Mouse (Mus musculus) midbrain, embryonic 15.5 days (tissue): ENCODE results near the gene Neurl4. TPM values are rescaled to one million over a fixed set of nuclear protein-coding genes. Genes with fewer than 3 reads are reported as not detected.
"Not testable (repeated sequence)": the region's sequence is repeated elsewhere in the genome, so short reads cannot be mapped to it uniquely, and the experiment has no call there.

Experiments used
- ATAC-seq: fragments of 200-750 bp; cut with Nextera tagmentation; replicated peaks from 2 replicates; pipeline ENCODE4 v1.8.0; 2017; ENCODE audit warnings: moderate TSS enrichment
- H3K27ac ChIP-seq: fragments of 300-500 bp; sonication (generic); 2 replicates; pipeline ENCODE4 v1.5.1; 2015; ENCODE audit warnings: mild to moderate bottlenecking, inconsistent platforms
- H3K27me3 ChIP-seq: fragments of 300-500 bp; sonication (generic); replicated peaks from 2 replicates; pipeline ENCODE4 v1.6.1; 2015; ENCODE audit warnings: inconsistent platforms
- H3K36me3 ChIP-seq: fragments of 300-500 bp; sonication (generic); replicated peaks from 2 replicates; pipeline ENCODE4 v1.6.1; 2015; ENCODE audit warnings: inconsistent platforms
- H3K4me1 ChIP-seq: fragments of 300-500 bp; sonication (generic); 2 replicates; pipeline ENCODE4 v1.6.1; 2015; ENCODE audit warnings: inconsistent platforms
- H3K4me2 ChIP-seq: fragments of 300-500 bp; sonication (generic); 2 replicates; pipeline ENCODE4 v1.6.1; 2015; ENCODE audit warnings: inconsistent platforms, mild to moderate bottlenecking, moderate library complexity
- H3K4me3 ChIP-seq: fragments of 300-500 bp; sonication (generic); 2 replicates; pipeline ENCODE4 v1.5.1; 2015; ENCODE audit warnings: mild to moderate bottlenecking, inconsistent platforms
- H3K9ac ChIP-seq: fragments of 300-500 bp; sonication (generic); 2 replicates; pipeline ENCODE4 v1.6.1; 2015; ENCODE audit warnings: mild to moderate bottlenecking, inconsistent platforms
- H3K9me3 ChIP-seq: fragments of 300-500 bp; sonication (generic); 2 replicates; pipeline ENCODE4 v1.6.1; 2016; ENCODE audit warnings: inconsistent platforms
- WGBS: fragments of 180-500 bp; shearing (Covaris S2); methylation state at CpG from one replicate; pipeline ENCODE4 v1.1.7; 2015; ENCODE audit warnings: mixed read lengths; 5-methylcytosine and 5-hydroxymethylcytosine counted together
- polyA plus RNA-seq: library from polyadenylated mRNA; unstranded; fragments of >200 nt; fragmentation: Nextera tagmentation; extraction: Ambion mirVana; gene quantifications from 2 replicates; pipeline ENCODE4 v1.2.1, GENCODE M21; 2015

The Neurl4 gene
- polyA plus RNA-seq, 1 experiment from 2014 or later: 23.2 TPM

GRCm38 (mm10) chr11:69918118-69918517, 17.2 kb downstream of the Neurl4 start:
- H3K4me2 ChIP-seq: no peak overlapping the region
- H3K4me3 ChIP-seq: no peak overlapping the region
- peaks cover 34% of the 10 kb centered on the region; the same call in 1 of the 2 replicates for H3K36me3 ChIP-seq
- 86% methylated on average over 5 of the region's 5 CpGs for WGBS
- H3K27ac ChIP-seq: no peak overlapping the region
- H3K9me3 ChIP-seq: no peaks in the 10 kb centered on the region
- no peak overlapping the region for H3K9ac ChIP-seq
- ATAC-seq: no peak
- no peaks in the 10 kb centered on the region for H3K27me3 ChIP-seq
- H3K4me1 ChIP-seq: peaks cover 55% of the 10 kb centered on the region

- H3K27me3 ChIP-seq: no peaks in the 10 kb centered on the region
- peaks cover 50% of the 10 kb centered on the region for H3K4me1 ChIP-seq
- WGBS: 88% methylated on average over 9 of the region's 9 CpGs
- no peaks in the 10 kb centered on the region for H3K9me3 ChIP-seq
- H3K9ac ChIP-seq: peak overlapping the region; percentile 89
- peaks cover 34% of the 10 kb centered on the region; the same call in 1 of the 2 replicates for H3K36me3 ChIP-seq
- H3K4me2 ChIP-seq: peak overlapping the region; percentile 81
- H3K27ac ChIP-seq: peak overlapping the region; percentile 90; the same call in 1 of the 2 replicates
- H3K4me3 ChIP-seq: peak overlapping the region; percentile 83; the same call in 1 of the 2 replicates
- ATAC-seq: no peak
Measured at GRCm38 (mm10) chr11:69919053-69919452, 18.2 kb downstream of the Neurl4 start.

GRCm38 (mm10) chr11:69919661-69920265, 18.9 kb downstream of the Neurl4 start:
- Histone ChIP-seq H3K9ac (peak overlapping the region; percentile 89), H3K4me1 (peaks cover 43% of the 10 kb centered on the region), H3K4me3 (peak overlapping the region; percentile 83), H3K9me3 (no peaks in the 10 kb centered on the region), H3K27ac (peak overlapping the region; percentile 90), H3K27me3 (no peaks in the 10 kb centered on the region), H3K4me2 (peak overlapping the region; percentile 81), H3K36me3 (peaks cover 34% of the 10 kb centered on the region; the same call in 1 of the 2 replicates)
- no peak for ATAC-seq
- WGBS: 2% methylated on average over 17 of the region's 17 CpGs

GRCm38 (mm10) chr11:69920266-69921031, 19.6 kb downstream of the Neurl4 start:
- Histone ChIP-seq H3K9ac (peak overlapping the region; percentile 89), H3K4me1 (peaks cover 37% of the 10 kb centered on the region), H3K4me2 (peak overlapping the region; percentile 81), H3K27ac (peak overlapping the region; percentile 90), H3K4me3 (peak overlapping the region; percentile 83), H3K36me3 (peaks cover 32% of the 10 kb centered on the region; the same call in 1 of the 2 replicates), H3K9me3 (no peaks in the 10 kb centered on the region), H3K27me3 (no peaks in the 10 kb centered on the region)
- under 1% methylated on average over 63 of the region's 65 CpGs for WGBS
- peak; percentile 43 for ATAC-seq

GRCm38 (mm10) chr11:69921114-69922011, 20.5 kb downstream of the Neurl4 start, which contains the start of gene Eif5a:
Gene Eif5a (minus strand): TSS chr11:69921958.
- peak; percentile 98 for ATAC-seq
- WGBS: under 1% methylated on average over 78 of the region's 78 CpGs
- Histone ChIP-seq H3K9ac (peak within 1 kb of the TSS; percentile 89), H3K4me1 (peaks cover 30% of the 10 kb centered on the region), H3K36me3 (peaks cover 23% of the 10 kb centered on the region; the same call in 1 of the 2 replicates), H3K4me2 (peak within 1 kb of the TSS; percentile 81), H3K4me3 (peak within 1 kb of the TSS; percentile 83), H3K27ac (peak within 1 kb of the TSS; percentile 90), H3K9me3 (no peaks in the 10 kb centered on the region), H3K27me3 (no peaks in the 10 kb centered on the region)

DNA sequence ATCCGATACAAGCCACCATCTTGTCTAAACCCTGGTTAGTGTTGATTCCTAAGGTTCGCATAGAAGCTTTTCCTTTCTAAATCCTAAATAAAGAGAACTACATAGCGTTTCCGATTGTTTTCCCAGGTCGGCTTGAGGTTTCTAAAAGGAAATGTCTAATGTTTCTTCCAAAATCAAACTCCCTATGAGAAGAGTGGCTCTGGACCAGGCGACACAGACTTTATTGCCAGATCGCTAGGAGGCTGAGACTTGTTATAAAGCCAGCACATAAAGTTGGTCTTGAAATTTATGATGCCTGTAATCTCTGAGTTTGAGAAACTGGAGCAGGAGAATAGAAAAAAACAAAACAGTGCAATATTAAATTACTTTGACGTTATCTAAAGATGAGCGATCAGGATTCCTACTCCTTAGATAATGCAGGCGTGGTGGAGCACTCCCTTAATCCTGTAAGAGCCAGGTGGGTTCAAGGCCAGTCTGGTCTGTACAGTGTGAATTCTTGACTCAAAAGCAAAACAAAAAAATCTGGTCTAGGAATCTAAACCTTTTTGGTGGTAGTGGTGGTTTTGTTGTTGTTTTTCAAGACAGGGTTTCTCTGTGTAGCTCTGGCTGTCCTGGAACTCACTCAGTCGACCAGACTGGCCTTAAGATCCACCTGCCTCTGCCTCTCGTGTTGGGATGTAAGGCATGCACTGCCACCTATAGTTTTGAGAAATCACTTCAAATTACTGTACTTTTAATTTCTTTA, 21.3 kb downstream of the Neurl4 start:
- peaks cover 14% of the 10 kb centered on the region; the same call in 1 of the 2 replicates for H3K36me3 ChIP-seq
- peak overlapping the region; percentile 83 for H3K4me3 ChIP-seq
- no peak for ATAC-seq
- peak overlapping the region; percentile 90 for H3K27ac ChIP-seq
- peak overlapping the region; percentile 81 for H3K4me2 ChIP-seq
- peaks cover 30% of the 10 kb centered on the region for H3K4me1 ChIP-seq
- H3K9me3 ChIP-seq: no peaks in the 10 kb centered on the region
- H3K27me3 ChIP-seq: no peaks in the 10 kb centered on the region
- 3% methylated on average over 12 of the region's 12 CpGs for WGBS
- H3K9ac ChIP-seq: peak overlapping the region; percentile 40

DNA sequence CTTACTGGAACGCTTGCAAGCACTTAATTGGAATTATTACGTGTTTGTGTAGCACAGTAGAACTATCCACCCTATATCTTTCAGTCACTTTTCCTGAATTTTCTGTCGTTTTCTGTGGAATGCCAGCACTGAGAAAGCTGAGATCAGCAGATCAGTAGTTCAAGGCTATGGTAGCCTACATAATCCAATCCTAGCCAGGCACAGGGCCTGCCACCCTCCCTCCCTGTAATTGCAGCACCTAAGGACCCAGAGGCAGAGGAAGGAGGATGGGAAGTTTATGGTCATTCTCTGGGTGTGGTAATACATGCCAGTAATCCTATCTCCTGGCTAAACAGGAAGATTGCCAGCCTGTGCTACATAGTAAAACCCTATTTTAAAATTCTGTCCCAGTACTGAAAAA, 21.9 kb downstream of the Neurl4 start:
- Histone ChIP-seq H3K27me3 (no peaks in the 10 kb centered on the region), H3K4me1 (peaks cover 30% of the 10 kb centered on the region), H3K9ac (no peak overlapping the region; the same call in 1 of the 2 replicates), H3K9me3 (no peaks in the 10 kb centered on the region), H3K4me2 (no peak overlapping the region), H3K27ac (peak overlapping the region; percentile 23; the same call in 1 of the 2 replicates), H3K4me3 (no peak overlapping the region), H3K36me3 (peaks cover 8% of the 10 kb centered on the region; the same call in 1 of the 2 replicates)
- WGBS: 73% methylated on average over 3 of the region's 3 CpGs
- ATAC-seq: no peak

- peaks cover 5% of the 10 kb centered on the region for H3K4me1 ChIP-seq
- H3K27me3 ChIP-seq: no peaks in the 10 kb centered on the region
- no peak overlapping the region for H3K4me2 ChIP-seq
- 99% methylated on average over 2 of the region's 2 CpGs for WGBS
- no peak overlapping the region for H3K27ac ChIP-seq
- no peaks in the 10 kb centered on the region for H3K9me3 ChIP-seq
- no peak for ATAC-seq
- H3K36me3 ChIP-seq: no peaks in the 10 kb centered on the region
- no peak overlapping the region for H3K4me3 ChIP-seq
- no peak overlapping the region for H3K9ac ChIP-seq
Measured at GRCm38 (mm10) chr11:69927501-69927900, 26.6 kb downstream of the Neurl4 start.

DNA sequence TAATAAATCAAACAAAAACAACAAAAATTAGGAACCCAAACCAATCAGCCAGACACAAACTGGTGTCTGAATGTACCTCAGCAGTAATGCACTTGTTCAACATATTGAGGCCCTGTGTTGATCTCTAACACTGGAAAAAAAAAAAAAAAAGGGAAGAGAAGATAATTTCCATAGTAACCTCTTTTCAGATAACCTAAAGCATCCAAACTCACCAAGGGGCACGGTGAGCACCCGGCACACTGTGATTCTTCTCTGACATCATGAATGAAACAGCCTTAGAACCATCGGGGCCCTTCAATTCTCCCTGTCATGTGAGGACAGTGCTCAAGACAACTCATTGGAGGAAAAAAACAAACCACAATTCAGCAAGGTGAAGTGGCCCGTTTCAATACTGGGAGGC, 28.8 kb downstream of the Neurl4 start:
- Histone ChIP-seq H3K27ac (no peak overlapping the region), H3K36me3 (no peaks in the 10 kb centered on the region), H3K27me3 (no peaks in the 10 kb centered on the region), H3K9me3 (no peaks in the 10 kb centered on the region), H3K4me1 (peaks cover 3% of the 10 kb centered on the region; the same call in 1 of the 2 replicates), H3K4me3 (no peak overlapping the region), H3K9ac (no peak overlapping the region), H3K4me2 (no peak overlapping the region)
- ATAC-seq: no peak
- 89% methylated on average over 4 of the region's 4 CpGs for WGBS

- not testable (repeated sequence) for H3K27me3 ChIP-seq, H3K9ac ChIP-seq
- 87% methylated on average over 8 of the region's 8 CpGs for WGBS
Measured at GRCm38 (mm10) chr11:69930176-69930575, 29.3 kb downstream of the Neurl4 start.

DNA sequence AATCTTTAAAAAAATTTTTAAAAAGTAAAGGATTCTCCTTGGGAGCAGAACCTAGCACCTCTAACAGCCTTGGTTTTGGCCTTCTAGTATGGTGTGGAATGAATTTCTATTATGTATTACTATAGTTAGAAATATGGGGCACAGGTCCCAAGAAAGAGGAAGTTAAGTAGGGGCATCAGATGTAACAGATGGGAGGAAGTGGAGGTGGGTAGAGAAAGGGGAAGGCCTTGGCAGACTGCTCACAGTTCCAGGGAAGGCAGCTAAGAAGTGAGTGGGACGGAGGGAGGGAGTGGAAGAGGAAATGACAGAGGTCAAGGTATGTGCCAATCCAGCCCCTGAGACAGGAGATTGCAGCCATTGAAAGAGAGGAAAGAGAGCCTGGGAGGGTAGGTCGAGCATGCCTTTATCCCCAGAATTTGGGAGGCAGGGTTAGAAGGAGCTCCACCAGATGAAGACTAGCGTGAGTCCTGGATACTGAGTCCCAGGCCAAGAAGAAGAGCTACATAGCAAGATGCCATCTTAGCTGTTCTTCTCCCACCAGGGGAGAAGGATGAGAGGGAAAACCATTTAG, 30.2 kb downstream of the Neurl4 start:
- Histone ChIP-seq H3K27me3 (0 out of 2 replicates have a peak, but pooled peaks cover 6% of the 10 kb centered on the region), H3K4me3 (no peak overlapping the region), H3K36me3 (no peaks in the 10 kb centered on the region), H3K27ac (no peak overlapping the region), H3K4me2 (no peak overlapping the region), H3K9me3 (no peaks in the 10 kb centered on the region), H3K4me1 (peaks cover 11% of the 10 kb centered on the region), H3K9ac (no peak overlapping the region)
- no peak for ATAC-seq
- WGBS: 74% methylated on average over 3 of the region's 3 CpGs

More at GRCm38 (mm10) chr11:69930176-69930575, 29.3 kb downstream of the Neurl4 start:
- not testable (repeated sequence) for H3K36me3 ChIP-seq, H3K27ac ChIP-seq, H3K9me3 ChIP-seq, H3K4me1 ChIP-seq, ATAC-seq, H3K4me3 ChIP-seq, H3K4me2 ChIP-seq
